Mouse (Mus musculus): ENCODE results near the gene Fastkd5. TPM values are rescaled to one million over a fixed set of nuclear protein-coding genes. Genes with fewer than 3 reads are reported as not detected.
"Not testable (repeated sequence)": the region's sequence is repeated elsewhere in the genome, so short reads cannot be mapped to it uniquely, and the experiment has no call there.

The Fastkd5 gene
- total RNA-seq, 2 experiments from 2014 or later: 7.3 to 8.0 TPM

DNA sequence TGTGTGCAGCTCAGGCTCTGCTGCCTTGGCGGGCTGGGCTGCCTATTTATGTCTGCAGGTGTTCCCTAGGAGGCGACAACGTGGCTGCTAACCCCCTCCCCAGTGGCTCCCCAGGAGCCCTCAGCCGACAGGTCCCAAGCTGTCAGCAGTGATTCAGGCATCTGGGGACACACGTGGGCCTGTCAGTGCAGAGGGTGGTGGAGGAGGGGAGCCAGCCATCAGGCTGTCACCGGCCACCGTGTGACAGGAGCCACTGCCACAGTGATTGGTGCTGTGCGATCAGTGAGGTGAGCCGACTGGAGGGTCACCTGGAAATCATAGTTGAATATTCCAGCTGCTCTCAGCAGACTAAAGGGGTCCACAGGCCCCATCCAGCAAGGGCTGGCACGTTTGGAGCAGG lies 47.3 kb downstream of the Fastkd5 start, which contains the start of gene Avp:
Avp (minus strand) TSS at position 3 of the 400 bp plus-strand sequence.
- intact Hi-C loops (cut with DNase I): no loop called here
- DNase-seq (ENCODE audit: low spot score in 2 of 2): no peak

DNA sequence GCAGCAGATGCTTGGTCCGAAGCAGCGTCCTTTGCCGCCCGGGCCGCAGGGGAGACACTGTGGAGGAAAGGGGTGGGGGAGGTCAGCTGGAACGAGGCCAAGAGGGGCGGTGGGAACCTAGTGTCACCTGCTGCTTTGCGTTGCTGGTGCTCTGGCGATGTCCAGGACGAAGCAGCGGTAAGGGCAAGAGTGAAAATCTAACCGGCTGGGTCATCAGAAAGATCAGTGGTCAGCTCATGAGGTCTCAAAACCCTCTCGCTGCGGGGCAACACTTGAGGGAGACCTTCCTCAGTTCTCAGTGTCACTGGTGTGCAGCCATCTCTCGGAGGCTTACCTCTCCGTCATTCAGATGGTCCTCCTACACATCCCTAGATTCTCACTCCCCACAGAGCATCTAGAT lies 48.6 kb downstream of the Fastkd5 start:
- DNase-seq (ENCODE audit: low spot score in 2 of 2): no peak
- intact Hi-C loops (cut with DNase I): no loop called here

DNA sequence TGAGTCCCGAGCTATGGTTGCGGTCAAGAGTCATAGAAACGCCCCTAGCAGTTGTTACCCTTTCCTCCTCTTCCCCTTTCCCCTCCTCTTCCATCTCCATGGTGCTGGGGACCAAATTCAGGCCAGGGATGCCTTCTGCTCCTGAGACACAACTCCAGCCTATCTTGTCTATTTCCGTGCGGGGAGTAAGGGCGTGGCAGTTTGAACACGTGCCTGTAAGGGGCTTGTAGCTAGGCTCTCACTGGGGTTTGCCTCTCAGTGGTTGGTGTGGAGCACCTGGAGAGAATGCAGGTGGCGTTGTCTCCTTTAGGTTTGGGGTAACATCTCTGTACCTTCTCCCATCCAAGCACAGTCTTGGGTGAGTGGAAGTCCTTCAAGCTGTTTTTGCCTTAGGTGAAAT lies 50.0 kb downstream of the Fastkd5 start:
- DNase-seq (ENCODE audit: low spot score in 2 of 2): no peak
- intact Hi-C loops (cut with DNase I): no loop called here

DNA sequence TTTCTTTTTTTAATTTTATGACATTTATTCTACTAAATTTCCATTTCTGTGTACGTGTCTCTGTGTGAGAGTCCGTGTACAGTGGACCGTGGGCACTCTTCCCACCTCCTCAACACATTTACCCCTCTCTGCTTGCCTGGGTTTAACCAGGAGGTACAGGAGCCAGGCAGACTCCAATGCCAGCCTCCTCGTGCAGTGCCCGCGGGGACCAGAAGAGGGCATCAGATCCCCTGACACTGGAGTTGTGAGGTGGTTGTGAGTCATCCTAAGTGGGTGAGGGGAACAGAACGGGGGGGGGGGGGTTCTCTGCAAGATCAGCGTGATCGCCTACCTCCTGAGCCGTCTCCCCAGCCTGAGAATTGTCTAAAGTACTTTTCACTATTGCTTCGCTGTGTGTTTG lies 51.7 kb downstream of the Fastkd5 start:
- peak; percentile 66 to 69 for DNase-seq (ENCODE audit: low spot score in 2 of 2)
- intact Hi-C loops (cut with DNase I): no loop called here

DNA sequence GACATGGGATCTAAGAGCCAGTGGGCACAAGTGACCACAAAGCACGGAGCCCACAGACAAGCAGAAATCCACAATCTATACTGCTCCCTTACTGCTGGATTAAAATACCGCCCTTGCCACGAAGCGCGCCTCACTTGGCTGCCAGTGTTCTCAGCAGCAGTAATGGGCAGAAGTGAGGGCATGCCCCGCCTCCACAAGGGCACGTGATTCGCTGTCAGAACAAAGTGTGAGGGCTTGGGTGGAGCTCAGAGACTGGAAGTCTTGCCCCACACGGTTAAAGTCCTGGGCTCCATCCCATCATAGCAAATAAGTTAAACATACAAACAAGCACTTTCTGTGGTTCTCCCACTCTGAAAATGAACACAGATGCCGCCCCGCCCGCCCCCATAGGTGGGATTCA lies 52.2 kb downstream of the Fastkd5 start:
- no peak for DNase-seq (ENCODE audit: low spot score in 2 of 2)
- intact Hi-C loops (cut with DNase I): no loop called here

DNA sequence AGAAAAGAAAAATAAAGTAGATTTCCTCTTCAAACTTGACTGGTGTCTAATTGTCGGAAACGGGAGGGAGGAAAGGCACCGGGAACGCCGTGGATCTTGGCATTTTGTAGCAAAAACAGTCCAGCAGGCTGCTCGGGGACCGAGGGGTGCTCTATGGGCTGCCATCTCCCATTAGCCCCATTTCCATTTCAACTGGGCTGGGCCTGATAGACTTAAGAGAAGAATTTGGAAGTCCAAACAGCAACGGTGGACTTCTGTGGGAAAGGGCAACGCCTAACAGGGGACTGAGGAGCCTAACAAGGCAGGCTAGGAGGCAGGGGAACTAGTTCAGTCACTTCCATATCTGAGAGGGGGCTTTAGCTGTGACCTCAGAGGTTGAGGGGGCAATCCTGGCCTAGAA lies 52.8 kb downstream of the Fastkd5 start:
- DNase-seq (ENCODE audit: low spot score in 2 of 2): no peak
- intact Hi-C loops (cut with DNase I): no loop called here

DNA sequence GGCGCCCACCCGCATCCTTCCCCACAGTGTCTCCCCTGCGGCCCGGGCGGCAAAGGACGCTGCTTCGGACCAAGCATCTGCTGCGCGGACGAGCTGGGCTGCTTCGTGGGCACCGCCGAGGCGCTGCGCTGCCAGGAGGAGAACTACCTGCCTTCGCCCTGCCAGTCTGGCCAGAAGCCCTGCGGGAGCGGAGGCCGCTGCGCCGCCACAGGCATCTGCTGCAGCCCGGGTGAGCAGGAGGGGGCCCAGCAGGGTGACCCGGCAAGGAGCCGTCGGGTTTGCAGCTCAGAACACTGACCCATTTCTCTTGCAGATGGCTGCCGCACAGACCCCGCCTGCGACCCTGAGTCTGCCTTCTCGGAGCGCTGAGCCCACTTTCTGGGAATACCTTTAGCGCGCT lies 53.3 kb downstream of the Fastkd5 start:
- intact Hi-C loops (cut with DNase I); DNase-seq (ENCODE audit: low spot score in 2 of 2): not testable (repeated sequence)

DNA sequence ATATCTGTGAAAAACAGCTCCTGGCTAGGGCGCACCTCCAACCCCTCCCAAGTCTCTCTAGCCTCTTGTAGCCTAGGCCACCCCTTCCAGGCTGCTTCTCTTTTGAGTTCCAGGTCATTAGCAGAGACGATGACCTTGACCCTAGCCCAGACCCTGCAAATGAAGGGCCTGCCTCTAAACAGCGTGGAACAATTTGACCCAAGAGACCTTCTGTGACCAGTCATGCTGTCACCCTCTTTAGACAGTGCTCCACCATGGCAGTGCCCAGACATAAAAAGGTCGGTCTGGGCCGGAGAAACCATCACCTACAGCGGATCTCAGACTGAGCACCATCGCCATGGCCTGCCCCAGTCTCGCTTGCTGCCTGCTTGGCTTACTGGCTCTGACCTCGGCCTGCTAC lies 54.0 kb downstream of the Fastkd5 start, which contains the start of gene Oxt:
Oxt (plus strand) TSS at position 301 of the 400 bp plus-strand sequence.
- intact Hi-C loops (cut with DNase I): no loop called here
- DNase-seq (ENCODE audit: low spot score in 2 of 2): no peak

DNA sequence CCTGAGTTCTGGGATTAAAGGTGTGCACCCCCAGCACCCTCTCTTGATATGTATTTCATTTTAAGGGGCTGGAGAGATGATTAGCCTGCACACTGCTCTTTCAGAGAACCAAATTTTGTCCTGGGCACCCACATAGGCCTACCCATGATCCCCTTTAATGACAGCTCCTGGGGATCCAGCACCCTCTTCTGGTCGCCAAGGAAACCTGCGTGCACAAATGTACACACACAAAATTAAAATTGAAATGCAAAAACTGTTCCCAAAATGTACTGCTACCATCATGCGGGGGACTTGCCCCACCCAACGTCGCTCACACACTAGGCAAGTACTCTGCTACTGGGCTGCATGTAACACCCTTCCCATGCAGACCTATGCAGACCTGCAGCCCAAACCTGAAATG lies 54.9 kb downstream of the Fastkd5 start:
- DNase-seq (ENCODE audit: low spot score in 2 of 2): no peak
- intact Hi-C loops (cut with DNase I): no loop called here

DNA sequence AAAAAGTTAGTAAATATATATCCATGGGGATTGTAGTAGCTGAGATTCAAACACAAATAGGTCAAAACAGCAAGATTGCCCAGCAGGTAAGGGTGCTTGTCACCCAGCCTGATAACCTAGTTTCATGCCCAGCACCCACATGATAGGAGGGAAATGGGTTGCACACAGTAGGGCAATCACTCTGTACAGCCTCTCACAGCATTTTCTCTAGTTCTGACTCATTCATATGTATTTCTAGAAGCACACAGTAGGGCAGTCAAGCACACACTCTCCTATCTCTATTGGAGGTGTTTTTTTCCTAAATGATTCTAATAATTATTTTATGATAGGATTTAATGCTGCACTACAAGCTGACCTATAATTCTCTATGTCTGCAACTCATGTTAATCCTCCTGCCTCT lies 59.9 kb downstream of the Fastkd5 start:
- DNase-seq (ENCODE audit: low spot score in 2 of 2): no peak
- intact Hi-C loops (cut with DNase I): no loop called here

DNA sequence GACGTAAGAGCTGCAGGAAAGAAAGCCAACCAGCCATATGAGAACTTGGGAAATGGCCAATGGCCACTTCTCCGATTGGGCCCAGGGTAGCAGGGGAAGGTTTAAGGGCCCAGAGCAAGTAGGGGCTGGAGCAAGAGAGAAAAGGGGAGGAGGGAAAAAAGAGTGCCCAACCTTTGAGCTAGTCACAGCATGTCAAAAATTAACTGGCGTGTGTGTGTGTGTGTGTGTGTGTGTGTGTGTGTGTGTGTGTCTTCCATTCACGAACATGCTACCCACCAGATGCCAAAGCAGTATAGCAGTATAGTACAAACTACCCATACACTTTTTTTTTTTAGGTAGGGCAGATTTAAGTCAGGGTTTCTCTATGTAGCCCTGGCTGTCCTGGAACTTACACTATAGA lies 60.9 kb downstream of the Fastkd5 start:
- no peak for DNase-seq (ENCODE audit: low spot score in 2 of 2)
- intact Hi-C loops (cut with DNase I): no loop called here

DNA sequence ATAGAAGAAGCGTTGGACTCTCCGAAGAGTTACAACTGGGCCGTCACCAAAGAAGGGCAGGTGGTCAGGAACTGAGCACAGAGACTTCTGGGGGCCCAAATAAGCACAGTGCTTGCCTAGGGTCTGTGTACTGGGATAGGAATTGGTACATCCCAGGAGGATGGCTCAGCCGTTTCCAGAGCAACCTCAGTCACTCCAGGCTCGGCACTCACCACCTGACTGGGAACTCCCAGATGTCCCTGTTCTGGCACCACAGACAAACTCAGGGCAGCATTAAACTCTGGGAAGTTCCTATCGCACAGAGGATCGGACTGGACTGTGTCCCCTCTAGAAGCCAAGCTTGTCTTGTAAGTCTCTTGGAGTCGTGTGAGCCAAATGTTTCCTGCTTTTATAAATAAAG lies 64.8 kb downstream of the Fastkd5 start:
- intact Hi-C loops (cut with DNase I): loop anchor here (5.0 kb wide), 1 partner anchor 97 kb away; the partner anchor contains the start of gene Ddrgk1
- DNase-seq (ENCODE audit: low spot score in 2 of 2): no peak

DNA sequence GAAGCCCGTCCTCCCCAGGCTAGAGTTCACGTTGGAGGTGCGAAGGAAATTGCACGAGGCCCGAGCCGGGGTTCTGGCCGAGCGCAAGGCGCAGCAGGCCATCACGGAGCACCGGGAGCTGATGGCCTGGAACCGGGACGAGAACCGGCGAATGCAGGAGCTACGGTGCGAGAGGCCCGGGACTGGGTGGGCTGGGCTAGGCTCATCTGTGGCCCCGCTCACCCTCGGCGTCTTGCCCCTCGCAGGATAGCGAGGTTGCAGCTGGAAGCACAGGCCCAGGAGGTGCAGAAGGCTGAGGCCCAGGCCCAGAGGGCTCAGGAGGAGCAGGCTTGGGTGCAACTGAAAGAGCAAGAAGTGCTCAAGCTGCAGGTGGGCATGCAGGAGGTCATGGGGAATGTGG lies 65.8 kb downstream of the Fastkd5 start:
- intact Hi-C loops (cut with DNase I): loop anchor here (5.0 kb wide), 1 partner anchor 98 kb away; the partner anchor contains the start of gene Ddrgk1
- DNase-seq (ENCODE audit: low spot score in 2 of 2): no peak

Other genes starting within 250 kb of the Fastkd5 start
- gene Cpxm1, start 232.5 kb downstream of the Fastkd5 start, total RNA-seq (2021): 10 to 100 TPM in 1 of 2 experiments, 1 to 10 TPM in 1; 8.5 to 13.2 TPM
- gene Gm28372, start 224.8 kb downstream of the Fastkd5 start, total RNA-seq (2021): not detected
- not detected for gene 1700020A23Rik, start 224.8 kb downstream of the Fastkd5 start, total RNA-seq (2021)
- not detected for gene Tmem239, start 223.5 kb downstream of the Fastkd5 start, total RNA-seq (2021)
- 10 to 100 TPM; 66.7 to 83.6 TPM for gene Vps16, start 205.7 kb downstream of the Fastkd5 start, total RNA-seq (2021)
- 10 to 100 TPM; 21.3 to 22.1 TPM for gene Pced1a, start 205.3 kb downstream of the Fastkd5 start, total RNA-seq (2021)
- gene Ptpra, start 179.7 kb downstream of the Fastkd5 start, total RNA-seq (2021): 100 to 1,000 TPM; 251 to 257 TPM
- gene Mrps26, start 66.3 kb downstream of the Fastkd5 start, total RNA-seq (2021): 10 to 100 TPM; 72.2 to 75.8 TPM
- gene Oxt, start 53.9 kb downstream of the Fastkd5 start, total RNA-seq (2021): 1 to 10 TPM in 1 of 2 experiments, not detected in 1; 1.5 TPM
- gene Avp, start 47.5 kb downstream of the Fastkd5 start, total RNA-seq (2021): 10 to 100 TPM in 1 of 2 experiments, under 1 TPM in 1; 0.68 to 21.7 TPM
- 1 to 10 TPM; 7.7 to 8.3 TPM for gene Ubox5, start within 50 bp of the Fastkd5 start, total RNA-seq (2021)
- 10 to 100 TPM; 88.0 to 89.5 TPM for gene Lzts3, start 12.8 kb upstream of the Fastkd5 start, total RNA-seq (2021)
- 10 to 100 TPM; 78.1 to 85.2 TPM for gene Ddrgk1, start 34.6 kb upstream of the Fastkd5 start, total RNA-seq (2021)
- 10 to 100 TPM; 40.4 to 41.9 TPM for gene Itpa, start 37.6 kb upstream of the Fastkd5 start, total RNA-seq (2021)
- 1 to 10 TPM in 1 of 2 experiments, under 1 TPM in 1; 0.32 to 1.8 TPM for gene Slc4a11, start 67.5 kb upstream of the Fastkd5 start, total RNA-seq (2021)

Measured in left cerebral cortex, postnatal 14 days (tissue).